Mouse (Mus musculus): Measurements from ENCODE around the gene Tmem30b.

GRCm38 (mm10) chr12:73585850-73586249, 39.7 kb upstream of the Tmem30b start:
- TF ChIP-seq CTCF (IDR thresholded peaks at IDR 0.05; ENCODE audit: control insufficient read depth, insufficient read depth, low read length), result no peak
- TF ChIP-seq POLR2A (IDR thresholded peaks at IDR 0.05; ENCODE audit: borderline replicate concordance, control insufficient read depth, low read depth, low read length), result no peak

Measured in bone marrow, adult 2 months (tissue).